Mouse (Mus musculus) layer of hippocampus, adult 18-20 months (tissue): ENCODE results near the gene Ddah2. TPM values are rescaled to one million over a fixed set of nuclear protein-coding genes. Genes with fewer than 3 reads are reported as not detected.
"Not testable (repeated sequence)": the region's sequence is repeated elsewhere in the genome, so short reads cannot be mapped to it uniquely, and the experiment has no call there.

Source experiments
- DNase-seq, 2 experiments: peaks; one replicate each; pipeline ENCODE4 v3.0.0; 2022; ENCODE audit warnings: low spot score in 2 of 2
- total RNA-seq, 2 experiments: library from RNA; stranded (reverse); gene quantifications; 2 replicates each; pipeline ENCODE4 v1.2.3; 2021

The Ddah2 gene
- total RNA-seq, 2 experiments from 2014 or later, result 9.4 to 11.0 TPM

DNA sequence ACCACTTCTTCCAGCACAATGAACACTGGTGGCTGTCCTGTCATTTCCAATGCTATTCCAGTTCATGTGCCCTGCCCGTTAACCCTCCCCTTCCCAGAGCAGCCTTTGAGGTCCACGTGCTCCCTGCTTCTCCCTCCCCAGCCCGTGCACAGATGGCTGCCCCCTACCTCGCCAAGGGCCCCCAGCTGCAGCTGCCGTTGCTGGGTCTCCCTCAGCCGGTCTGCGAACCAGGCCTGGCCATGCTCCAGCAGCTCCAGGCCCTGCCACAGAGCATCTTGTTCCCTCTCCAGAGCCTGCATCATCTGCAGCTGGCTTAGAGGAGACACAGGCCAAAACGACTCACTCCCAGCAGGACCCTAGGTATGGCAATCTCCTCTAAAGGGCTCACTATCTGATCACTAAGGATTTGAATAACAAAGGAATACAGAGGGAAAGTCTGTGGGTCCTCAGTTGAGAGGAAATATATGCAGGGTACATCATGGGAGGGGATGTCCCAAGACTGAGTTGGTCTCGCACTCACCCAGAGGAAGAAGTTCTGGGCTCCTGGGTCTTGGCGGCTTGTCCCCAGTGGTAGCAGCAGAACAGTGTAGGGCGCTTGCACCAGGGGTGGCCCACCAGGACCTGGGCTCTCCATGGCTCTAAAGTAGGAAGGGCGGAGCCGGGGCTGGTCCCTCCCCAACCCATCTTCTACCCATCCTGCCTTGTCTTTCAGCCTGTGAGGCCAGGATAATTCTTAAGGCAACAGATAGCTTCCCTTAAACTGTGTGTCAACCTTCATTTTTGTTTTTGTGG, 31.4 kb upstream of the Ddah2 start, which contains the start of gene Sapcd1:
TSS of gene Sapcd1 (minus strand) at position 740 of the 792 bp plus-strand sequence.
- DNase-seq, result peak in 1 of 2 experiments; percentile 47

DNA sequence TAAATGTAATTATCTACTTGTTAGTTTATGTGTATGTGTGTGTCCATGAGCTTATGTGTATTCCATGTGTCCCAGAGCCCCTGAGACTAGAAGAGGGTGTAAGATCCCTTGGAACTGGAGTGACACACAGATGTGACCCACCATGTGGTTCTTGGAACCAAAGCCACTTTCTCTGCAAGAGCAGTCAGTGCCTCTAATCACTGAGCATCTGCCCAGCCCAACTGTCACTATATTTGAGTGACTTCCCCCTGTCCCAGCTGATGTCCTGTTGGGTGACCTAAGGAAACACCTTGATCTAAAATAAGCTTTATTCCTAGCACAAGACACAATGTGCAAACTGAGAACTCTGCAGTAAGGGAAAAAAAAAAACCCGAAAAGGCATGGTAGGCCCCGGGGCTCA, 30.5 kb upstream of the Ddah2 start:
- DNase-seq, result no peak

- no peak for DNase-seq
Measured at GRCm38 (mm10) chr17:35029691-35030532, 28.9 kb upstream of the Ddah2 start.

DNA sequence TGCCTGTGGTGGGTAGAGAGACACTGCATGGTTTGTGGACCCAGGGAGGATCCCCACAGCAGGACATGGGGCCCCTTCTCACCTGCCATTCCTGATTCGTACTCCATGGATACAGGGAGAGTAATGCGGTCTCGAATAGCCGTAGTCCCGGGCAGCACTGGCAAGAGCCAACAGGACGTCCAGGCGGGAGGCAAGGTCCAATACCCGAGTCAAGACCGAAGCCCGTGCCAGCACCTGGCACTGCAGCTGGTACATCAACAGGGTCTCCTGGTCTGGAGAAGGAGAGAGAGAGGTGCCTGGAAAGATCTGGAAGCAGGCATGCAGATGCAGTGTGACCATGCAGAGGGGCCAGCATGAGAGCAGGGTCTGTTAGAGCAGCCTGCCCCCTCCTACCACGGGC, 27.6 kb upstream of the Ddah2 start:
- DNase-seq, result no peak

GRCm38 (mm10) chr17:35031880-35032279, 27.0 kb upstream of the Ddah2 start:
- no peak for DNase-seq

DNA sequence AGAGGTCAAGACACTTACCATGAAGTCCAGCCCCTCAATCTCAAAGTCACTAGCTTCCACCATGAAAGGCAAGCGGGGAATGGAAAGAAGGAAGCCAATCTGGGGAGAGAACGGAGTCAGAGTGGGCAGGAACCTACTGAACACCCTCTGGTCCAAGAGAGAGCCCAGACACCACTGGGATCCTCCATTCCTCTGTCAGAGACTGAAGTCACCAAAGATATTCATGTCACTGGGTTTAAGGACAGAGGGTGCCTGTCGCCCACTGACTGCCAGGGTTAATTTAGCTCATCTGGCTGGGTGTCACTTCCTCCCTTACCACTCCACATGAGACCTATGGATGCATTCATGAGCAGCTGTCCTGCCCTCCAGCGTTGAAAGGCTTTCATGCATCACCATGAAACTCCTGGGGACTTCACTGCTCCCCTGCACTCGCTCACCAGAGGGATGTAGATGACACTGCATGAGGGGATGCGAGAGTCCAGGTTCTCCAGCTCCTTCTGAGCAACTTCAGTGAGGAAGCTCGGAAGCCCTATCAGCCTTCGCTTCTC, 26.4 kb upstream of the Ddah2 start:
- no peak for DNase-seq

GRCm38 (mm10) chr17:35033703-35034102, 25.1 kb upstream of the Ddah2 start:
- DNase-seq, result not testable (repeated sequence)

GRCm38 (mm10) chr17:35034896-35035295, 23.9 kb upstream of the Ddah2 start:
- DNase-seq, result no peak

GRCm38 (mm10) chr17:35039121-35039873, 19.5 kb upstream of the Ddah2 start:
- DNase-seq, result peak; percentile 67 to 75

GRCm38 (mm10) chr17:35043794-35044193, 15.0 kb upstream of the Ddah2 start:
- no peak for DNase-seq

- DNase-seq, result no peak
Measured at GRCm38 (mm10) chr17:35044904-35045806, 13.7 kb upstream of the Ddah2 start.

- DNase-seq, result no peak
Measured at GRCm38 (mm10) chr17:35045807-35046680, 12.8 kb upstream of the Ddah2 start.

GRCm38 (mm10) chr17:35046681-35047455, 12.0 kb upstream of the Ddah2 start, which contains the start of gene Msh5:
Msh5 (minus strand) TSS chr17:35046745.
- DNase-seq, result peak; percentile 83 to 93

GRCm38 (mm10) chr17:35047688-35048087, 11.1 kb upstream of the Ddah2 start:
- no peak for DNase-seq

- no peak for DNase-seq
Measured at GRCm38 (mm10) chr17:35048149-35048931, 10.5 kb upstream of the Ddah2 start.

GRCm38 (mm10) chr17:35048932-35049440, 9.8 kb upstream of the Ddah2 start:
- no peak for DNase-seq

GRCm38 (mm10) chr17:35049561-35050016, 9.2 kb upstream of the Ddah2 start, which contains the start of gene Clic1:
Clic1 (plus strand) TSS chr17:35049966.
- DNase-seq, result no peak
